Mouse (Mus musculus) urinary bladder, adult 2 months (tissue): Measurements from ENCODE around the gene Alg11. TPM values are rescaled to one million over a fixed set of nuclear protein-coding genes. Genes with fewer than 3 reads are reported as not detected.
A peak's percentile ranks its signal among the peaks of the same experiment; 100 is the strongest.

Experiments
- DNase-seq: peaks from one replicate; pipeline ENCODE4 v3.0.0; 2022; ENCODE audit warnings: low spot score
- polyA plus RNA-seq: library from polyadenylated mRNA; depleted of rRNA; stranded (reverse); fragments of >200 nt; gene quantifications from 2 replicates; pipeline ENCODE4 v1.2.3, GENCODE M21; 2012; rRNA removed

Alg11 gene
- 10.6 and 11.6 TPM in 2 replicates for polyA plus RNA-seq

GRCm38 (mm10) chr8:22060446-22060889, at the start of gene Alg11:
Alg11 (plus strand) TSS chr8:22060721.
- peak; percentile 78 for DNase-seq

GRCm38 (mm10) chr8:22013034-22013707, 47.4 kb upstream of the Alg11 start:
- DNase-seq: no peak

GRCm38 (mm10) chr8:22017731-22018130, 42.8 kb upstream of the Alg11 start:
- no peak for DNase-seq

- no peak for DNase-seq
Measured at GRCm38 (mm10) chr8:22019498-22019897, 41.0 kb upstream of the Alg11 start.

GRCm38 (mm10) chr8:22022244-22022643, 38.3 kb upstream of the Alg11 start:
- DNase-seq: no peak

- DNase-seq: no peak
Measured at GRCm38 (mm10) chr8:22025241-22025640, 35.3 kb upstream of the Alg11 start.

GRCm38 (mm10) chr8:22028973-22029372, 31.5 kb upstream of the Alg11 start:
- no peak for DNase-seq

GRCm38 (mm10) chr8:22030990-22031389, 29.5 kb upstream of the Alg11 start:
- no peak for DNase-seq

GRCm38 (mm10) chr8:22036137-22036536, 24.4 kb upstream of the Alg11 start:
- DNase-seq: no peak

GRCm38 (mm10) chr8:22037022-22037421, 23.5 kb upstream of the Alg11 start:
- no peak for DNase-seq

GRCm38 (mm10) chr8:22039468-22040152, 20.9 kb upstream of the Alg11 start:
- DNase-seq: peak; percentile 24

GRCm38 (mm10) chr8:22040153-22040509, 20.4 kb upstream of the Alg11 start:
- DNase-seq: no peak

GRCm38 (mm10) chr8:22042515-22042914, 18.0 kb upstream of the Alg11 start:
- no peak for DNase-seq

GRCm38 (mm10) chr8:22043706-22044105, 16.8 kb upstream of the Alg11 start:
- no peak for DNase-seq

- DNase-seq: no peak
Measured at GRCm38 (mm10) chr8:22047699-22048464, 12.6 kb upstream of the Alg11 start.

GRCm38 (mm10) chr8:22054674-22055491, 5.6 kb upstream of the Alg11 start:
- DNase-seq: no peak

- no peak for DNase-seq
Measured at GRCm38 (mm10) chr8:22055492-22055877, 5.0 kb upstream of the Alg11 start.

- no peak for DNase-seq
Measured at GRCm38 (mm10) chr8:22056850-22057249, 3.7 kb upstream of the Alg11 start.

GRCm38 (mm10) chr8:22058368-22058767, 2.2 kb upstream of the Alg11 start:
- no peak for DNase-seq

GRCm38 (mm10) chr8:22059153-22059738, 1.3 kb upstream of the Alg11 start:
- no peak for DNase-seq

- no peak for DNase-seq
Measured at GRCm38 (mm10) chr8:22059821-22060445, 588 bp upstream of the Alg11 start, which contains the start of gene Atp7b. Atp7b (minus strand) TSS chr8:22060305.
